Mouse (Mus musculus) midbrain, embryonic 16.5 days (tissue): Measurements from ENCODE around the gene Brpf1. TPM values are rescaled to one million over a fixed set of nuclear protein-coding genes. Genes with fewer than 3 reads are reported as not detected.

Source experiments
- ATAC-seq: fragments of 200-750 bp; cut with Nextera tagmentation; 2 replicates; pipeline ENCODE4 v1.8.0; 2017; ENCODE audit warnings: moderate TSS enrichment
- H3K27ac ChIP-seq: fragments of 300-500 bp; sonication (generic); 2 replicates; pipeline ENCODE4 v1.5.1; 2014; ENCODE audit warnings: mild to moderate bottlenecking, low read length, mixed read lengths
- H3K27me3 ChIP-seq: fragments of 300-500 bp; sonication (generic); 2 replicates; pipeline ENCODE4 v1.6.1; 2014; ENCODE audit warnings: low read depth, low read length, mixed read lengths; ENCODE audit not compliant: control insufficient read depth, insufficient read depth
- H3K36me3 ChIP-seq: fragments of 300-500 bp; sonication (generic); 2 replicates; pipeline ENCODE4 v1.6.1; 2014; ENCODE audit warnings: mild to moderate bottlenecking, low read length, moderate library complexity, mixed read lengths; ENCODE audit not compliant: control insufficient read depth, insufficient read depth
- H3K4me1 ChIP-seq: fragments of 300-500 bp; sonication (generic); 2 replicates; pipeline ENCODE4 v1.6.1; 2014; ENCODE audit warnings: mild to moderate bottlenecking, low read length, mixed read lengths; ENCODE audit not compliant: control insufficient read depth, insufficient read depth
- H3K4me2 ChIP-seq: fragments of 300-500 bp; sonication (generic); 2 replicates; pipeline ENCODE4 v1.6.1; 2014; ENCODE audit warnings: mild to moderate bottlenecking, low read length, mixed read lengths
- H3K4me3 ChIP-seq: fragments of 300-500 bp; sonication (generic); 2 replicates; pipeline ENCODE4 v1.5.1; 2014; ENCODE audit warnings: low read depth, mild to moderate bottlenecking, low read length, moderate library complexity, mixed read lengths
- H3K9ac ChIP-seq: fragments of 300-500 bp; sonication (generic); 2 replicates; pipeline ENCODE4 v1.6.1; 2014; ENCODE audit warnings: low read depth, low read length, mixed read lengths
- H3K9me3 ChIP-seq: fragments of 300-500 bp; sonication (generic); replicated peaks from 2 replicates; pipeline ENCODE4 v1.6.1; 2014; ENCODE audit warnings: mild to moderate bottlenecking, low read length, mixed read lengths; ENCODE audit not compliant: control insufficient read depth, poor library complexity, severe bottlenecking
- WGBS: fragments of 180-500 bp; shearing (Covaris S2); extraction: QIAGEN DNeasy Blood & Tissue Kit; methylation state at CpG from one replicate; pipeline ENCODE4 v1.1.7; 2014; 5-methylcytosine and 5-hydroxymethylcytosine counted together
- polyA plus RNA-seq: library from polyadenylated mRNA; unstranded; fragments of >200 nt; fragmentation: Nextera tagmentation; extraction: Ambion mirVana; gene quantifications from 2 replicates; pipeline ENCODE4 v1.2.1, GENCODE M21; 2015

Gene Brpf1
- polyA plus RNA-seq, 1 experiment from 2014 or later, result 13.3 TPM

DNA sequence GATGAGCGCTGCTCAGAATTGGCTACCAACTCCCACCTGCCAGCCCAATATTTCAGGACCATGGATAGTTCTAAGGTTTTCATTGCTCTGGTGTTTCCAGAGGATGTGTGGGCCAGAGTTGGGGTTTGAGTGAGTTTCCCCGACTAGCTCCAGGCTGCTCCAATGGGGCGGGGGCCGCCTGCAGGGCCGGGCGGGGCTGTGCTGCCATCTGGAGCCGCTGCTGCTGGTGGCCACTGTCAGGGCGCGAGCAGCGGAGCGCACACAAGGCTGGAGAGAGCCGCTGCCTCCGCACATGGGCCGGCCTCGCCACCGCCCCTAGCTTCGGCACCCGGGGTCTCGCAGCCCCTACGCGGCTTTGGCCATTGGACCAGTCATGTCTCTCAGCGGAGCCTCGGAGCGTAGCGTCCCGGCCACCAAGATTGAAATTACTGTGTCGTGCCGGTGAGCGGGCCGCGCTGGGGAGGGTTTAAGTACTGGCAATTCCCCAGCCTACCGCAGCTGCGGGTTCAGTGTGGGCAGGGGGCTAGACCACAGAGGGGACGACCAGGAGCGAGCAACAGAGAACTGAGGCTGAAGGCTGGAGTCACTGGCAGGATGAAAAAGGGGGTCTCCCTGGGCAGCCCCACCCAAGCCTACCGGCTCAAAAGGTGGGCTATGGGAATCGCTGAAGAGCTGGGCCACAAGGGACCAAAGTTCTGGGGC is 24.7 kb upstream of the Brpf1 start, which contains the start of gene Cpne9:
Gene Cpne9 (plus strand): TSS at position 207 of the 702 bp plus-strand sequence.
- Histone ChIP-seq H3K9ac (peak within 1 kb of the TSS; percentile 66), H3K27ac (no peak within 1 kb of the TSS), H3K4me1 (peaks cover 12% of the 10 kb centered on the region), H3K9me3 (no peaks in the 10 kb centered on the region), H3K4me3 (peak within 1 kb of the TSS; percentile 44), H3K27me3 (peaks cover 26% of the 10 kb centered on the region), H3K36me3 (peaks cover 18% of the 10 kb centered on the region), H3K4me2 (peak within 1 kb of the TSS; percentile 83)
- ATAC-seq, result peak; percentile 63
- WGBS, result under 1% methylated on average over 37 of the region's 37 CpGs

DNA sequence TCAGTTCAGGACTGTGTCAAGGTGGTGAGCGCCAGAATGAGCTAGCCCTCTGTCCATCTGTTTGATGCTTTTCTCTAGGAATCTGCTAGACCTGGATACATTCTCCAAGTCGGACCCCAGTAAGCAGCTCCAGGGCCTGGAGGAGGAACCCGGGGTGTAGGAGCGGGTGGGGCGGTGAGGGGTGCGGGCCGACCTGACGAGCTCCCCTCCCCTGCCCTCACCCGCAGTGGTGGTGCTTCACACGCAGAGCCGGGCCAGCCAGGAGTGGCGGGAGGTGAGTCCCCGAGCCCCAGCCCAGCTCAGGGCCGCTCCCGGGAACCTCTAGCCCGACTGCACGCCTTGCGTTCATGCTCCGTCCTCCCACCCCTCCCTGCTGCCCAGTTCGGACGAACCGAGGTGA is 24.0 kb upstream of the Brpf1 start:
- WGBS, result 2% methylated on average over 22 of the region's 22 CpGs
- ATAC-seq, result peak; percentile 71
- H3K4me1 ChIP-seq, result peaks cover 12% of the 10 kb centered on the region
- H3K9ac ChIP-seq, result peak overlapping the region; percentile 66
- peaks cover 14% of the 10 kb centered on the region; the same call in 1 of the 2 replicates for H3K36me3 ChIP-seq
- peak overlapping the region; percentile 44 for H3K4me3 ChIP-seq
- H3K9me3 ChIP-seq, result no peaks in the 10 kb centered on the region
- H3K27ac ChIP-seq, result no peak overlapping the region
- peak overlapping the region; percentile 83 for H3K4me2 ChIP-seq
- peaks cover 26% of the 10 kb centered on the region for H3K27me3 ChIP-seq

DNA sequence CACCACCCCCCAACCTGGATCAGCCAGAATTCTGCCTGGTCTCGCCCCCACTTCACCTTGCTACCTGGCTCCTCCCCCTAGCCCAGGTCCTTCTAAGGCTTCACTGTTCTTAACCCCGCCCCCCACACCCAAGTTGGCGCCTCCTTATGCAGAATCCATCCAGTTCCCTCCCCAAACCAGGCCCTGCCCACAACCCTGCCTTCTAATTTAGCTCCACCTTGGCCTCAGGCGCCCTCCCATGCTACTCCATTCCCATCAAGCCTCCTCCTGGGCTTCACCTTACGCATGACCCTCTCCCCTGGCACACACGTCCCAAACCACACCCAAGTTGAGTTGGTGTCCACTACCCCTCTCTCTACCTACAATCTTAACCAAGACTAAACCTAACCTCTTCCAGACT is 23.4 kb upstream of the Brpf1 start:
- H3K27ac ChIP-seq, result no peak overlapping the region

DNA sequence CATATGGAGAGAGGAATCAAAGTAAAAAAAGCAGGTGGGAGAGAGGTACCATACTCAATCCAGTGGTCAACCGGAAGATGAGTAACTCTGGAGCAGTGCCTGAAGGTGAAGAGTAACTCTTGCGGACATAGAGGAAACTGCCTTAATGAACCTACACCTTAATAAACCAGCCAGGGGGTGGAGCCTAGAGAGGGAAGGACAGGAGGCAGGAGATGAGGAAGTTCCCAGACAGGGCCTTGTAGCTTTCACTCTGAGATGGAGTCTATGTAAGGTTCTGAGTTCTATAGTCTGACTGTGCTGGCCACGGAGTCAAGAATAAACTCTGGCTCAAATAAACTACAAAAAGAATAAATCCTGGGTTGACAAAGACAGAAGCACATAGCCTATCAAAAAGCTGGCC is 22.0 kb upstream of the Brpf1 start:
- H3K4me2 ChIP-seq, result no peak overlapping the region
- H3K4me3 ChIP-seq, result no peak overlapping the region
- peaks cover 5% of the 10 kb centered on the region; the same call in 1 of the 2 replicates for H3K36me3 ChIP-seq
- H3K27me3 ChIP-seq, result peaks cover 26% of the 10 kb centered on the region
- no peak overlapping the region for H3K27ac ChIP-seq
- no peak overlapping the region for H3K9ac ChIP-seq
- ATAC-seq, result no peak
- WGBS, result 82% methylated on average over 3 of the region's 3 CpGs
- no peaks in the 10 kb centered on the region for H3K9me3 ChIP-seq
- H3K4me1 ChIP-seq, result peaks cover 12% of the 10 kb centered on the region

More for the DNA sequence above, 23.4 kb upstream of the Brpf1 start:
- ATAC-seq, result no peak
- peaks cover 13% of the 10 kb centered on the region; the same call in 1 of the 2 replicates for H3K36me3 ChIP-seq
- WGBS, result 3% methylated on average over 6 of the region's 6 CpGs
- no peak overlapping the region for H3K9ac ChIP-seq
- H3K4me2 ChIP-seq, result peak overlapping the region; percentile 83
- H3K9me3 ChIP-seq, result no peaks in the 10 kb centered on the region
- H3K4me1 ChIP-seq, result peaks cover 12% of the 10 kb centered on the region
- H3K27me3 ChIP-seq, result peaks cover 26% of the 10 kb centered on the region
- H3K4me3 ChIP-seq, result peak overlapping the region; percentile 44

DNA sequence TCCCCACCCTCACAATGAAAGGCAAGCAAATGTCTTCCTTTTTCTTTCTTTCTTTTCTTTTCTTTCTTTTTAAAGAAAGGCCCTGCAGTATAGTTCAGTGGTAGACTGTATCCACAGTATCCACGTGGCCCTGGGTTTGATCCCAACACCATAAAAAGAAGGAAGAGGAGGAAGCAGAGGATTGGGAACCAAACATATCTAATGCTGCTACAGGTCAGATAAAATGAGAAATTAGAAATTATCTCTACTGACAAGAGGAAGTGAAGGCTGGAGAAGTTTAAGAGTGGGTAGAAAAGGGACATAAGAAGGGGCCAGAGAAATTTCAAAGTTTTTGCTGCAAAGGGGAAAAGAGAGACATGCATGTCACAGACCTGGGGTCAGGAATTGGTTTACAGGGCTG is 20.6 kb upstream of the Brpf1 start:
- no peak for ATAC-seq
- H3K4me3 ChIP-seq, result no peak overlapping the region
- WGBS, result 76% methylated on average over 1 of the region's 1 CpGs
- no peak overlapping the region for H3K9ac ChIP-seq
- no peaks in the 10 kb centered on the region for H3K36me3 ChIP-seq
- H3K4me1 ChIP-seq, result peaks cover 12% of the 10 kb centered on the region
- H3K4me2 ChIP-seq, result no peak overlapping the region
- H3K9me3 ChIP-seq, result no peaks in the 10 kb centered on the region
- no peak overlapping the region for H3K27ac ChIP-seq
- peaks cover 26% of the 10 kb centered on the region for H3K27me3 ChIP-seq

DNA sequence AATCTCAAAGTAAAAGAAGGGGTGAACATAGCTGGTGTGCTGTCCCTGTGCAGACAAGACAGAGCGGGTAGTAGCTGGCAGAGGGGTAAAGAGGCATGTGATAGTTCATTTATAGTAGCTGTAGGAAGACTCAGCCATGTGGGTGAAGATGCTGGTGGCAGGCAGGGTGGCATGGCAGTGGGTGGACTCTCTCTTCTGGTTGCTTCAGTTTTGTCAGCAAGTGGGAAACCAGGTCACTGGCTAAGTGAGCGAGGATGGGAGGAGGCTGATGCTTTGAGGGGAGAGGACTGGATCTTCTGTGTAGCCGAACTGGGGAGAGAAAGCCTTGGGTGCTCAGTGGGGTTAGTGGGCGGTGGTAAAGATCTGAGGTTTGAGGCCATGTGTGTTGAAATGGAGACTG is 19.7 kb upstream of the Brpf1 start:
- no peak for ATAC-seq
- Histone ChIP-seq H3K27me3 (peaks cover 18% of the 10 kb centered on the region), H3K9ac (no peak overlapping the region), H3K36me3 (no peaks in the 10 kb centered on the region), H3K9me3 (no peaks in the 10 kb centered on the region), H3K4me2 (no peak overlapping the region), H3K4me3 (no peak overlapping the region), H3K4me1 (peaks cover 8% of the 10 kb centered on the region), H3K27ac (no peak overlapping the region)
- whole genome bisulfite sequencing, result 72% methylated on average over 4 of the region's 4 CpGs

DNA sequence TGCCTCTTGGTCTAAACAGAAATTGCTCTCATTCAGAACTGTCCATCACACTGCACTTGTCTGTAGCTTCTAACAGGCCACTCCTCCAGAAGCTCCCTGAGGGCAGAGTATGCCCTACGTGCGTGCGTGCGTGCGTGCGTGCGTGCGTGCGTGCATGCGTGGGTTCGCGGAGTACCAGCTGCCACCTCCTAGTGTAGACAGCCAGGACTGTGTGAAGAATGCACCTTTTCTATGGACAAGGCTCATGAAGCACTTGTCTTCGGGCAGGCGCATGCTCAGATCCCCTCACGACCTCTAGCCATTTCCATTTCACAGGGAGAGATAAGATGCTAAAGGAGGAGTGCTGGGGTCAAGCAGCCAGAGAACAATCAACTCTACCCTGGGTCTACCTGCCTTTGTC is 17.6 kb upstream of the Brpf1 start:
- Histone ChIP-seq H3K4me1 (no peaks in the 10 kb centered on the region), H3K9me3 (no peaks in the 10 kb centered on the region), H3K36me3 (no peaks in the 10 kb centered on the region), H3K4me3 (no peak overlapping the region), H3K27ac (no peak overlapping the region), H3K9ac (no peak overlapping the region), H3K4me2 (no peak overlapping the region), H3K27me3 (peaks cover under 1% of the 10 kb centered on the region; the same call in 1 of the 2 replicates)
- no peak for ATAC-seq
- 92% methylated on average over 15 of the region's 15 CpGs for WGBS

DNA sequence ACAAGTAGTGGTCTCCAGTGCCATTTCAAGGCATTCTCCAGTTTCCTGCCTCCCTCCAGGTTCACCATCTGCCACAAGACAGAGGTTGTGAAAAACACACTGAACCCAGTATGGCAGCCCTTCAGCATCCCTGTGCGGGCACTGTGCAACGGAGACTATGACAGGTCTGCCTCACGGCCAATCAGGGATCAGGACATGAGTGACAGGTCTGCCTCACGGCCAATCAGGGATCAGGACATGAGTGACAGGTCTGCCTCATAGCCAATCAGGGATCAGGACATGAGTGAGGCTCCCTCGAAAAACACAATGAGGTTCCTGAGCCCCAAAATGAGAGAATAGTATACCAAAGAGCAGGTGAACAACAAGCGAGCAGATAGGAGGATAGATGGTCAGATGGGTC is 16.6 kb upstream of the Brpf1 start:
- Histone ChIP-seq H3K27ac (no peak overlapping the region), H3K4me1 (no peaks in the 10 kb centered on the region), H3K36me3 (no peaks in the 10 kb centered on the region), H3K9ac (no peak overlapping the region), H3K9me3 (no peaks in the 10 kb centered on the region), H3K4me3 (no peak overlapping the region), H3K4me2 (no peak overlapping the region), H3K27me3 (no peaks in the 10 kb centered on the region)
- WGBS, result 69% methylated on average over 6 of the region's 6 CpGs
- ATAC-seq, result no peak

DNA sequence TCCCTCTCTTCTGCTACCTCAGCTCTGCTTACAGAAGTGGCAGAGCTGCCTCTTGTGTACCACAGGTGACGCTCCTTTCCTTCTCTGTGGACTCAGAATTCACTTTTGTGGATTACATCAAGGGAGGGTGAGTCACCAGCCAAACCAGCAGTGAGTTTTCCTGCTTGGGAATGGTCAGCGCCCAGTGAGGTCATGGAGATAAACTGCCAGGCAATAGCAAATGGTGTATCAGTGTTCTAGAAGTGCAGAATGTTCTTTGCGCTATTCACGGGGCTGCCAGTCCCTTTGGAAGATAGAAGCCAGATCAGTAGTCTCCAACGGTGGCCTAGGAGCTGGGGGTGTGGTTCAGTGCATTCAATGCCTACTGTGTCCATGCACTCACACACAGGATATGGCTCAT is 14.0 kb upstream of the Brpf1 start:
- no peaks in the 10 kb centered on the region for H3K9me3 ChIP-seq
- no peak overlapping the region for H3K9ac ChIP-seq
- no peak overlapping the region for H3K4me3 ChIP-seq
- WGBS, result 66% methylated on average over 5 of the region's 5 CpGs
- H3K4me2 ChIP-seq, result no peak overlapping the region
- no peak overlapping the region for H3K27ac ChIP-seq
- H3K4me1 ChIP-seq, result no peaks in the 10 kb centered on the region
- ATAC-seq, result no peak
- no peaks in the 10 kb centered on the region for H3K36me3 ChIP-seq
- no peaks in the 10 kb centered on the region for H3K27me3 ChIP-seq
